Mouse (Mus musculus): Measurements from ENCODE around the gene Pfkfb4.

DNA sequence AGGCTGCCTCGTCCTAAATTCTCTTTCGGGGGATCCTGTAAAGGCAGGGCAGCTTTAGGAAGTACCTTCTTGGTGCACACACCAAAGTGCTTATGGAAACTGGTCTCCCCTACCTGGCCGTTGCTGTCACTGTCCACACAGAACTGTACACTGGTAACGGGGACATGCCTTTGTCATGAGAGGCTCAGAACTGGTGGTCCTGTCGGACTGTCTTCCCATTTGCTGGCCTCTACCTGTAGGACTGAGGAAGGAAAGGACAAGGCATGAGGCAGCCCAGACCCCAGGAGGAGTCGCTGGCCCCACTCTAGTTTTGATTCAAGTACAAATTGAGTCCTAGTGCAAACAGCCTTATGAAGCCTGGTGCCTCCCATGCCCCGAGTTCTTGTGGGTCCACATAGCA, 39.4 kb downstream of the Pfkfb4 start:
- TF ChIP-seq EP300 (IDR thresholded peaks at IDR 0.05) (no peak), CTCF (IDR thresholded peaks at IDR 0.05) (no peak)

Data from lung, postnatal 0 days (tissue).